Mouse (Mus musculus) cerebral cortex, adult 2 months (tissue): ENCODE data around the gene Msh3.

ENCODE experiments used
- WGBS: fragments of 180-500 bp; shearing (Covaris S2); methylation state at CpG from one replicate; pipeline ENCODE4 v1.1.7; 2018; 5-methylcytosine and 5-hydroxymethylcytosine counted together

Msh3 gene

GRCm38 (mm10) chr13:92330621-92331020 is 24.2 kb downstream of the Msh3 start:
- WGBS: 89% methylated on average over 3 of the region's 3 CpGs

- WGBS: 74% methylated on average over 2 of the region's 2 CpGs
Observed at GRCm38 (mm10) chr13:92328000-92328399, 26.8 kb downstream of the Msh3 start.

- WGBS: 56% methylated on average over 5 of the region's 5 CpGs
Observed at GRCm38 (mm10) chr13:92326030-92326429, 28.8 kb downstream of the Msh3 start.

- 83% methylated on average over 5 of the region's 5 CpGs for WGBS
Observed at GRCm38 (mm10) chr13:92320770-92321169, 34.0 kb downstream of the Msh3 start.

GRCm38 (mm10) chr13:92314613-92315012 is 40.2 kb downstream of the Msh3 start:
- 65% methylated on average over 5 of the region's 5 CpGs for WGBS

- 99% methylated on average over 11 of the region's 11 CpGs for WGBS
Observed at GRCm38 (mm10) chr13:92305680-92306079, 49.1 kb downstream of the Msh3 start, which contains the start of gene Gm20379. TSS of gene Gm20379 (plus strand) at chr13:92305980.

GRCm38 (mm10) chr13:92304291-92304690 is 50.5 kb downstream of the Msh3 start:
- WGBS: 79% methylated on average over 5 of the region's 5 CpGs

- 69% methylated on average over 8 of the region's 8 CpGs for WGBS
Observed at GRCm38 (mm10) chr13:92303062-92303948, 51.5 kb downstream of the Msh3 start.

GRCm38 (mm10) chr13:92302466-92302865 is 52.3 kb downstream of the Msh3 start:
- WGBS: 76% methylated on average over 4 of the region's 4 CpGs

- 86% methylated on average over 4 of the region's 4 CpGs for WGBS
Observed at GRCm38 (mm10) chr13:92301754-92302153, 53.0 kb downstream of the Msh3 start.

GRCm38 (mm10) chr13:92299522-92299921 is 55.3 kb downstream of the Msh3 start:
- WGBS: 90% methylated on average over 1 of the region's 1 CpGs

GRCm38 (mm10) chr13:92297021-92297420 is 57.8 kb downstream of the Msh3 start:
- WGBS: 63% methylated on average over 2 of the region's 2 CpGs

GRCm38 (mm10) chr13:92296490-92296889 is 58.3 kb downstream of the Msh3 start:
- 95% methylated on average over 4 of the region's 4 CpGs for WGBS

- 82% methylated on average over 5 of the region's 5 CpGs for WGBS
Observed at GRCm38 (mm10) chr13:92293883-92294282, 60.9 kb downstream of the Msh3 start.

GRCm38 (mm10) chr13:92291605-92292004 is 63.2 kb downstream of the Msh3 start:
- WGBS: 83% methylated on average over 4 of the region's 4 CpGs

GRCm38 (mm10) chr13:92277027-92277426 is 77.8 kb downstream of the Msh3 start:
- 82% methylated on average over 2 of the region's 2 CpGs for WGBS

GRCm38 (mm10) chr13:92275292-92275691 is 79.5 kb downstream of the Msh3 start:
- WGBS: 85% methylated on average over 9 of the region's 9 CpGs

GRCm38 (mm10) chr13:92274274-92275198 is 80.3 kb downstream of the Msh3 start:
- 45% methylated on average over 14 of the region's 14 CpGs for WGBS

GRCm38 (mm10) chr13:92267076-92267475 is 87.7 kb downstream of the Msh3 start:
- 83% methylated on average over 3 of the region's 3 CpGs for WGBS

- WGBS: 64% methylated on average over 6 of the region's 6 CpGs
Observed at GRCm38 (mm10) chr13:92263566-92263965, 91.2 kb downstream of the Msh3 start.

GRCm38 (mm10) chr13:92261329-92261728 is 93.5 kb downstream of the Msh3 start:
- WGBS: 79% methylated on average over 5 of the region's 5 CpGs

- 61% methylated on average over 3 of the region's 3 CpGs for WGBS
Observed at GRCm38 (mm10) chr13:92255480-92255879, 99.3 kb downstream of the Msh3 start.
